Mouse (Mus musculus) hindbrain, embryonic 16.5 days (tissue): Measurements from ENCODE around the gene Zbtb1. TPM values are rescaled to one million over a fixed set of nuclear protein-coding genes. Genes with fewer than 3 reads are reported as not detected.

Experiments used
- ATAC-seq: fragments of 200-750 bp; cut with Nextera tagmentation; 2 replicates; pipeline ENCODE4 v1.8.0; 2017; ENCODE audit warnings: moderate TSS enrichment, moderate library complexity
- H3K27ac ChIP-seq: fragments of 300-500 bp; sonication (generic); 2 replicates; pipeline ENCODE4 v1.5.1; 2014; ENCODE audit warnings: low read depth, mild to moderate bottlenecking, control low read depth, low read length, moderate library complexity
- H3K27me3 ChIP-seq: fragments of 300-500 bp; sonication (generic); replicated peaks from 2 replicates; pipeline ENCODE4 v1.6.1; 2014; ENCODE audit warnings: low read length; ENCODE audit not compliant: control insufficient read depth, insufficient read depth
- H3K36me3 ChIP-seq: fragments of 300-500 bp; sonication (generic); 2 replicates; pipeline ENCODE4 v1.6.1; 2014; ENCODE audit warnings: mild to moderate bottlenecking, low read length, moderate library complexity, mixed read lengths; ENCODE audit not compliant: control insufficient read depth, insufficient read depth
- H3K4me1 ChIP-seq: fragments of 300-500 bp; sonication (generic); 2 replicates; pipeline ENCODE4 v1.6.1; 2014; ENCODE audit warnings: low read depth, low read length; ENCODE audit not compliant: control insufficient read depth, insufficient read depth
- H3K4me2 ChIP-seq: fragments of 300-500 bp; sonication (generic); 2 replicates; pipeline ENCODE4 v1.6.1; 2014; ENCODE audit warnings: mild to moderate bottlenecking, low read length, control low read depth, moderate library complexity
- H3K4me3 ChIP-seq: fragments of 300-500 bp; sonication (generic); 2 replicates; pipeline ENCODE4 v1.5.1; 2014; ENCODE audit warnings: mild to moderate bottlenecking, low read length, control low read depth, moderate library complexity
- H3K9ac ChIP-seq: fragments of 300-500 bp; sonication (generic); 2 replicates; pipeline ENCODE4 v1.6.1; 2014; ENCODE audit warnings: low read depth, mild to moderate bottlenecking, control low read depth, low read length, moderate library complexity
- H3K9me3 ChIP-seq: fragments of 300-500 bp; sonication (generic); 2 replicates; pipeline ENCODE4 v1.6.1; 2014; ENCODE audit warnings: mild to moderate bottlenecking, low read length, moderate library complexity; ENCODE audit not compliant: control insufficient read depth
- WGBS: fragments of 180-500 bp; shearing (Covaris S2); extraction: QIAGEN DNeasy Blood & Tissue Kit; methylation state at CpG from one replicate; pipeline ENCODE4 v1.1.7; 2014; 5-methylcytosine and 5-hydroxymethylcytosine counted together
- polyA plus RNA-seq: library from polyadenylated mRNA; unstranded; fragments of >200 nt; fragmentation: Nextera tagmentation; extraction: Ambion mirVana; gene quantifications from 2 replicates; pipeline ENCODE4 v1.2.1, GENCODE M21; 2015

The Zbtb1 gene
- polyA plus RNA-seq, 1 experiment from 2014 or later: 3.2 TPM

DNA sequence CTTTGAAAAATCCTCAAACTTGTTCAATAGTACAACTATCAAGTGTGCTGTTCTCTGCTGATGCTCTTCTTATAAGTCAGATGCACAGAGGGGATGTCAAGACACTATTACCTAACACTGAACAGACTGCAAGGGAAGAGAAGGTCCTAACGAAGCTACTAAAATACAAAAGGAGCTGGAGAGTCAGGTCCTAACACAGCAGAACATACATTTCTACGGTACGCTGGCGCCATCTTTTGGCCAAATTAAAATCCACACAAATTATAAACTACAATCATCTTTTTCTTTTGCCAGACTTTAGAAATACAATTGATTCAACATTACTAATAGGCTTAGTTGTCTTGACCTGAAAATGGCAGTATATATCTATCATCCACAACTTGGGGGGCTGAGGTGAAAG is 29.0 kb upstream of the Zbtb1 start:
- Histone ChIP-seq H3K27me3 (no peaks in the 10 kb centered on the region), H3K4me1 (no peaks in the 10 kb centered on the region), H3K4me3 (no peak overlapping the region), H3K27ac (no peak overlapping the region), H3K9ac (no peak overlapping the region), H3K36me3 (0 out of 2 replicates have a peak, but pooled peaks cover 2% of the 10 kb centered on the region), H3K9me3 (no peaks in the 10 kb centered on the region), H3K4me2 (no peak overlapping the region)
- WGBS: 3% methylated on average over 4 of the region's 4 CpGs
- peak; percentile 60; the same call in 1 of the 2 replicates for ATAC-seq

DNA sequence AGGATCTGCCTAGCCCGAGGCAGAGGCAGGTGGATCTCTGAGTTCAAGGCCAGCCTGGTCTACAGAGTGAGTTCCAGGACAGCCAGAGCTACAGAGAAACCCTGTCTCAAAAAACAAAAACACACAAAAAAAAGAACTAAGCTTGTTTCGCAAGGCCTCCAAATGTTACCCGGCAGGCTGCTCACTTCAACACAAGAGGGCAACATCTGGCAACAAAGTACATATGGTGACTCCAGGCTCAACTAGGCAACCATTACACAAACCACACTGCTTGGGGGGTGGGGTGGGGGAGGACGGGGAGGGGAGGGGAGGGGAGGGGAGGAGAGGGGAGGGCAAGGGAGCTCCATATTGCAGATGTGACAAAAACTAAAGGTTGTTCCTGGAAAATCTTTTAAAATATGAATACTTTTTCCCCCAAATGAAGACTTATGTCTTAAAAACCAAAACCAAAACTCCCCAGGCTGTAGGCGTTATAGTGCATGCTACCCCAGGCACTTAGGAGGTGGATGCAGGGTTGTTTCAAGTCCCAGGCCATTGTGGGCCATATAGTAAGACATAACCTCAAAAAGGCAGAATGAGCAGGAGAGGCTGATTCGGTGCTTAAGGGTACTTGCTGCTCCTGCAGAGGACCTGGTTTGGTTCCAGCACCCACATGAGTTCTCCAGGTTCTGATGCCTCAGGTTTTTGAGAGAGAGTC is 24.2 kb upstream of the Zbtb1 start:
- ATAC-seq: no peak
- H3K4me3 ChIP-seq: no peak overlapping the region
- H3K27me3 ChIP-seq: no peaks in the 10 kb centered on the region
- H3K27ac ChIP-seq: no peak overlapping the region
- H3K4me1 ChIP-seq: no peaks in the 10 kb centered on the region
- 85% methylated on average over 5 of the region's 6 CpGs for WGBS
- H3K4me2 ChIP-seq: no peak overlapping the region
- no peaks in the 10 kb centered on the region for H3K9me3 ChIP-seq
- no peak overlapping the region for H3K9ac ChIP-seq
- peaks cover 7% of the 10 kb centered on the region; the same call in 1 of the 2 replicates for H3K36me3 ChIP-seq

GRCm38 (mm10) chr12:76349680-76350220 is 20.3 kb upstream of the Zbtb1 start:
- H3K9ac ChIP-seq: no peak overlapping the region
- 90% methylated on average over 8 of the region's 8 CpGs for WGBS
- ATAC-seq: no peak
- no peaks in the 10 kb centered on the region for H3K4me1 ChIP-seq
- H3K9me3 ChIP-seq: no peaks in the 10 kb centered on the region
- no peak overlapping the region for H3K27ac ChIP-seq
- peaks cover 5% of the 10 kb centered on the region; the same call in 1 of the 2 replicates for H3K36me3 ChIP-seq
- H3K27me3 ChIP-seq: no peaks in the 10 kb centered on the region
- H3K4me2 ChIP-seq: no peak overlapping the region
- H3K4me3 ChIP-seq: no peak overlapping the region

DNA sequence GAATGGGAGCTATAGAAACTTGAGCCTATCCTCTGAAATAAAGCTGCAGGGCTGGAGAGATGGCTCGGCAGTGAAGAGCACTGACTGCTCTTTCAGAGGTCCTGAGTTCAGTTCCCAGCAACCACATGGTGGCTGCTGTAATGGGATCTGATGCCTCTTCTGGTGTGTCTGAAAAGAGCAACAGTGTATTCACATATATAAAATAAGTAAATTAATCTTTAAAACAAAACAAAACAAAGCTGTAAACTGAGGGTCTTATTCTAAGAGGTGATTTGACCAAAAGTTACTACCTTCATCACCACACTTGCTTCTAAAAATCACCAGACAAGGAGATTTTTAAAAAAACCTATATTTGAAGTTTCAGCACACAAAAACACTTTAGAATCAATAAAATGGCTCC is 9.2 kb upstream of the Zbtb1 start:
- no peak overlapping the region for H3K4me2 ChIP-seq
- H3K27ac ChIP-seq: no peak overlapping the region
- no peak overlapping the region for H3K4me3 ChIP-seq
- H3K4me1 ChIP-seq: peaks cover 3% of the 10 kb centered on the region; the same call in 1 of the 2 replicates
- no peak overlapping the region for H3K9ac ChIP-seq
- H3K27me3 ChIP-seq: no peaks in the 10 kb centered on the region
- no peaks in the 10 kb centered on the region for H3K9me3 ChIP-seq
- WGBS: 45% methylated on average over 1 of the region's 1 CpGs
- no peak for ATAC-seq
- H3K36me3 ChIP-seq: no peaks in the 10 kb centered on the region

- Histone ChIP-seq H3K4me2 (no peak overlapping the region), H3K36me3 (no peaks in the 10 kb centered on the region), H3K27ac (no peak overlapping the region), H3K9me3 (no peaks in the 10 kb centered on the region), H3K27me3 (no peaks in the 10 kb centered on the region), H3K4me1 (peaks cover 3% of the 10 kb centered on the region; the same call in 1 of the 2 replicates), H3K9ac (no peak overlapping the region), H3K4me3 (no peak overlapping the region)
- WGBS: 72% methylated on average over 9 of the region's 9 CpGs
- no peak for ATAC-seq
Observed at GRCm38 (mm10) chr12:76361405-76362302, 8.4 kb upstream of the Zbtb1 start.

- Histone ChIP-seq H3K27ac (no peak overlapping the region), H3K27me3 (no peaks in the 10 kb centered on the region), H3K9ac (no peak overlapping the region), H3K4me2 (no peak overlapping the region), H3K36me3 (no peaks in the 10 kb centered on the region), H3K4me3 (no peak overlapping the region), H3K9me3 (no peaks in the 10 kb centered on the region), H3K4me1 (peaks cover 8% of the 10 kb centered on the region)
- WGBS: 88% methylated on average over 9 of the region's 9 CpGs
- no peak for ATAC-seq
Observed at GRCm38 (mm10) chr12:76362303-76362676, 7.8 kb upstream of the Zbtb1 start.

GRCm38 (mm10) chr12:76366276-76366675 is 3.8 kb upstream of the Zbtb1 start:
- Histone ChIP-seq H3K36me3 (no peaks in the 10 kb centered on the region), H3K4me2 (no peak overlapping the region), H3K27me3 (no peaks in the 10 kb centered on the region), H3K4me1 (peaks cover 21% of the 10 kb centered on the region), H3K9me3 (no peaks in the 10 kb centered on the region), H3K27ac (no peak overlapping the region), H3K9ac (no peak overlapping the region), H3K4me3 (no peak overlapping the region)
- 84% methylated on average over 3 of the region's 3 CpGs for WGBS
- no peak for ATAC-seq

DNA sequence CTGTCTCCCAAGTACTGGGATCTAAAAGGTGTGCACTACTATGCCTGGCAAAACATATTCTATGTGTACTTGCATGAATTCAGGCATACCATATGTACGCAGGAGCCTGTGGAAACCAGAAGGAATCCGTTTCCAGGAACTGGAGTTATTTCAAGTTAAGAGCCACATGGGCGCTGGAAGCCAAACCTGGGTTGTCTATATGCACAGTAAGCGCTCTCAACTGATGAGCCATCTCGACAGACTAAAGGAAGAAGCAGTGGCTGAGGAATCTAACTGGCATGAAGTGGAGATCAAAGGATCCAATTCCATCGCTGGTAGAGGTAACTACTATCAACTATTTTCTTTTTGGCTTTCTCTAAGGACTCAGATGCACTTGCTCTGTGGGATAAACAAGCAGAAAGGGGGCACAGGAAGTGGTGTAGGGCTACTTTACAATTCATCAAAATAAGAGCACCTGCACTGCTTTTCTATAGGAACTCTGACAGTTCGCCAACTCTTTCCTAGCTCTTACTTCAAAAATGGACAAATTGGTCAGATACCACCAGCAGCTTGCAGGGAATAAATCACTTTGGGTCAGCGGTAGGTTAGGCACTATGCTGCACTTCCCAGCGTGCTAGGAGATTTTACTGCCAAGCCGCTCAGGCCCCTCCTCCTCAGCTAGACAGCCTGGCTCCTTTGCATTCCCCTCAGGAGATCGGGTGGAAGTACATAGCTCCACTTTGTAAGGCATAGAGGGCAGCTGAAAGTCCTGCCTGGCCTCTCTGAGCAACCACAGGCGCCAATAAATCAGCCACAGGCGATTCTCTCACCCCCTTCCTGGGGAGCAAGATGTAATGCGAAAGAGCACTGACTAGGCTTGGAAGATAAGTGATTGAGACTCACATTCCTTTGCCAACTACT is 2.7 kb upstream of the Zbtb1 start:
- Histone ChIP-seq H3K4me1 (peaks cover 27% of the 10 kb centered on the region), H3K9ac (0 out of 2 replicates have a peak overlapping the region, but pooled peaks have one; percentile 100), H3K27ac (0 out of 2 replicates have a peak overlapping the region, but pooled peaks have one; percentile 34), H3K36me3 (no peaks in the 10 kb centered on the region), H3K4me3 (peak overlapping the region; percentile 5; the same call in 1 of the 2 replicates), H3K9me3 (no peaks in the 10 kb centered on the region), H3K4me2 (peak overlapping the region; percentile 88), H3K27me3 (no peaks in the 10 kb centered on the region)
- no peak for ATAC-seq
- WGBS: 24% methylated on average over 14 of the region's 14 CpGs
